Mouse (Mus musculus): ENCODE measurements around the gene Taf3.
A peak's percentile ranks its signal among the peaks of the same experiment; 100 is the strongest.

Taf3 gene

GRCm38 (mm10) chr2:9893272-9893953, 155.0 kb downstream of the Taf3 start:
- no peak for ATAC-seq (ENCODE audit: insufficient number of reproducible peaks, low FRiP score, low TSS enrichment)

GRCm38 (mm10) chr2:9892541-9892940, 155.9 kb downstream of the Taf3 start:
- ATAC-seq (ENCODE audit: insufficient number of reproducible peaks, low FRiP score, low TSS enrichment): no peak

GRCm38 (mm10) chr2:9890906-9891305, 157.5 kb downstream of the Taf3 start:
- no peak for ATAC-seq (ENCODE audit: insufficient number of reproducible peaks, low FRiP score, low TSS enrichment)

GRCm38 (mm10) chr2:9890251-9890650, 158.1 kb downstream of the Taf3 start:
- no peak for ATAC-seq (ENCODE audit: insufficient number of reproducible peaks, low FRiP score, low TSS enrichment)

GRCm38 (mm10) chr2:9889651-9890183, 158.7 kb downstream of the Taf3 start, which contains the start of gene Gata3:
Gene Gata3 (minus strand): TSS chr2:9890034.
- no peak for ATAC-seq (ENCODE audit: insufficient number of reproducible peaks, low FRiP score, low TSS enrichment)

- no peak for ATAC-seq (ENCODE audit: insufficient number of reproducible peaks, low FRiP score, low TSS enrichment)
Measured at GRCm38 (mm10) chr2:9888913-9889650, 159.3 kb downstream of the Taf3 start, which contains the start of gene 9230102O04Rik. Gene 9230102O04Rik (minus strand): TSS chr2:9889540.

- no peak for ATAC-seq (ENCODE audit: insufficient number of reproducible peaks, low FRiP score, low TSS enrichment)
Measured at GRCm38 (mm10) chr2:9887636-9888035, 160.8 kb downstream of the Taf3 start.

- no peak for ATAC-seq (ENCODE audit: insufficient number of reproducible peaks, low FRiP score, low TSS enrichment)
Measured at GRCm38 (mm10) chr2:9886921-9887610, 161.3 kb downstream of the Taf3 start.

GRCm38 (mm10) chr2:9886031-9886430, 162.4 kb downstream of the Taf3 start:
- no peak for ATAC-seq (ENCODE audit: insufficient number of reproducible peaks, low FRiP score, low TSS enrichment)

- no peak for ATAC-seq (ENCODE audit: insufficient number of reproducible peaks, low FRiP score, low TSS enrichment)
Measured at GRCm38 (mm10) chr2:9885217-9885770, 163.1 kb downstream of the Taf3 start.

- no peak for ATAC-seq (ENCODE audit: insufficient number of reproducible peaks, low FRiP score, low TSS enrichment)
Measured at GRCm38 (mm10) chr2:9884533-9885216, 163.7 kb downstream of the Taf3 start.

- ATAC-seq (ENCODE audit: insufficient number of reproducible peaks, low FRiP score, low TSS enrichment): no peak
Measured at GRCm38 (mm10) chr2:9883803-9884532, 164.4 kb downstream of the Taf3 start.

- ATAC-seq (ENCODE audit: insufficient number of reproducible peaks, low FRiP score, low TSS enrichment): no peak
Measured at GRCm38 (mm10) chr2:9882926-9883802, 165.2 kb downstream of the Taf3 start.

- ATAC-seq (ENCODE audit: insufficient number of reproducible peaks, low FRiP score, low TSS enrichment): no peak
Measured at GRCm38 (mm10) chr2:9882371-9882925, 165.9 kb downstream of the Taf3 start.

GRCm38 (mm10) chr2:9881611-9882023, 166.8 kb downstream of the Taf3 start:
- no peak for ATAC-seq (ENCODE audit: insufficient number of reproducible peaks, low FRiP score, low TSS enrichment)

- ATAC-seq (ENCODE audit: insufficient number of reproducible peaks, low FRiP score, low TSS enrichment): no peak
Measured at GRCm38 (mm10) chr2:9881051-9881591, 167.3 kb downstream of the Taf3 start, which contains the start of gene 4930412O13Rik. Gene 4930412O13Rik (plus strand): TSS chr2:9881252.

GRCm38 (mm10) chr2:9880271-9880670, 168.1 kb downstream of the Taf3 start:
- no peak for ATAC-seq (ENCODE audit: insufficient number of reproducible peaks, low FRiP score, low TSS enrichment)

GRCm38 (mm10) chr2:9879493-9879892, 168.9 kb downstream of the Taf3 start:
- 0 out of 2 replicates have a peak, but pooled peaks have one; percentile 28 for ATAC-seq (ENCODE audit: insufficient number of reproducible peaks, low FRiP score, low TSS enrichment)

Data from cerebellum, adult (tissue).